Mouse (Mus musculus): ENCODE results near the gene Kcnh4. TPM values are rescaled to one million over a fixed set of nuclear protein-coding genes. Genes with fewer than 3 reads are reported as not detected.

The Kcnh4 gene
- polyA plus RNA-seq, 1 experiment: 0.05 TPM

- peaks cover 12% of the 10 kb centered on the region for H3K36me3 ChIP-seq (ENCODE audit: control insufficient read depth, insufficient read depth)
- peaks cover 63% of the 10 kb centered on the region for H3K79me2 ChIP-seq (ENCODE audit: control insufficient read depth, insufficient read depth)
- H3K27me3 ChIP-seq (ENCODE audit: control insufficient read depth, insufficient read depth, insufficient read length): no peaks in the 10 kb centered on the region
- no peak for TF ChIP-seq MAX (IDR thresholded peaks at IDR 0.05; ENCODE audit: low read depth)
- TF ChIP-seq CEBPB (IDR thresholded peaks at IDR 0.05; ENCODE audit: insufficient read depth, poor library complexity, severe bottlenecking): no peak
- no peak for TF ChIP-seq TCF3 (IDR thresholded peaks at IDR 0.05; ENCODE audit: insufficient read length, low read depth)
- no peak for TF ChIP-seq REST (IDR thresholded peaks at IDR 0.05; ENCODE audit: insufficient read depth, insufficient read length)
- no peak for TF ChIP-seq USF1 (IDR thresholded peaks at IDR 0.05; ENCODE audit: low read depth)
- TF ChIP-seq MYOD1 (IDR thresholded peaks at IDR 0.05; ENCODE audit: control insufficient read depth in 1 of 3, insufficient read length in 2 of 3, low read depth in 2 of 3): no peak
- TF ChIP-seq TCF12 (IDR thresholded peaks at IDR 0.05; ENCODE audit: insufficient read depth, poor library complexity, severe bottlenecking): no peak
- TF ChIP-seq MYOG (IDR thresholded peaks at IDR 0.05; ENCODE audit: control insufficient read depth in 1 of 3, insufficient read depth in 1 of 3, insufficient read length in 2 of 3, low read depth in 2 of 3): no peak
- TF ChIP-seq SRF (IDR thresholded peaks at IDR 0.05; ENCODE audit: control insufficient read depth, insufficient read length, low read depth): no peak
- peak overlapping the region; percentile 99 for H3K4me3 ChIP-seq
- no peak overlapping the region for H3ac ChIP-seq (ENCODE audit: control insufficient read depth, insufficient read length)
- peak overlapping the region; percentile 96 for H3K4me2 ChIP-seq (ENCODE audit: low read depth)
These were observed 23.0 kb downstream of the Kcnh4 start for GRCm38 (mm10) chr11:100736746-100737080.

DNA sequence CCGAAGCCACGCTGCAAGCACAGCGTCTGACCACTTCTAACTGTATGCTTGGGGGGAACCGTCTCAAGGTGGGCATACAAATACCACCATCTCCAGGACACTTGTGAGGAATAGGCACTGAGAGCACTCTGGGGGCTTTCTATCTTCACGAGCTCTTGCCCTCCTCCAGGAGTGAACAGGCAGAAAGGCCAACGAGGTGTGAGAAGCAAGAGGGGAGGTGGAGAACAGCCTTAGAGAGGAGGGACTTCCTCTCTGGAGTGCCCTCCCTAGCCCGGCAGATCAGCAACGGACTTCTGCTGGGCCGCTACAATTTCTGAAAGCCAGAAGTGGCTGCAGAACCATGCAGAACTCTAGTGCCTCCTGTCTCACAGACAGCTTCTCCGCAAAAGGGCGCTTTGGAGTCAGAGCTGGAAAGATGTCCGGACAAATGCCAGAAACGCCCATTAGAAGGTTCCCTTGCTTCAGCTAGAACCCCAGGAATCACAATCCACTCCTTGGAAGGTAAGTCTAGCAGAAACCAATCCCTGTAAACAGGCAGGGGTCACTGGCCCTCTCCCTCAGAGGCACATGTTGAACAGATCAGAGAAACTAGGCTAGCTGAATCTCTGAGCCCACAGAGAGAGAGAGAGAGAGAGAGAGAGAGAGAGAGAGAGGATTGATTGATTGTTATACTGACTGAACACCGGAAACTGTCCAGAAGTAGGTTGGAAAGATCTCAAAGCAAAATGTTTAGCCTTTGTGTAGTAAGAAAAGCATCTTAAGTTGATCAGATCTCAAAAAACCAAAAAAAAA, 23.6 kb downstream of the Kcnh4 start:
- peaks cover 68% of the 10 kb centered on the region for H3K79me2 ChIP-seq (ENCODE audit: control insufficient read depth, insufficient read depth)
- no peak overlapping the region for H3ac ChIP-seq (ENCODE audit: control insufficient read depth, insufficient read length)
- H3K27me3 ChIP-seq (ENCODE audit: control insufficient read depth, insufficient read depth, insufficient read length): no peaks in the 10 kb centered on the region
- peak overlapping the region; percentile 99 for H3K4me3 ChIP-seq
- peak overlapping the region; percentile 96 for H3K4me2 ChIP-seq (ENCODE audit: low read depth)
- H3K36me3 ChIP-seq (ENCODE audit: control insufficient read depth, insufficient read depth): peaks cover 12% of the 10 kb centered on the region
- TF ChIP-seq POLR2A (IDR thresholded peaks at IDR 0.05; ENCODE audit: insufficient read length, low read depth) (no peak), MAX (IDR thresholded peaks at IDR 0.05; ENCODE audit: low read depth) (no peak), E2F4 (IDR thresholded peaks at IDR 0.05; ENCODE audit: insufficient read depth) (no peak), POLR2AphosphoS2 (IDR thresholded peaks at IDR 0.05; ENCODE audit: insufficient read length, low read depth) (no peak), USF1 (IDR thresholded peaks at IDR 0.05; ENCODE audit: low read depth) (no peak), TCF3 (IDR thresholded peaks at IDR 0.05; ENCODE audit: insufficient read length, low read depth) (no peak), SRF (IDR thresholded peaks at IDR 0.05; ENCODE audit: control insufficient read depth, insufficient read length, low read depth) (no peak), REST (IDR thresholded peaks at IDR 0.05; ENCODE audit: insufficient read depth, insufficient read length) (no peak), MYOD1 (IDR thresholded peaks at IDR 0.05; ENCODE audit: control insufficient read depth in 1 of 3, insufficient read length in 2 of 3, low read depth in 2 of 3) (no peak), TCF12 (IDR thresholded peaks at IDR 0.05; ENCODE audit: insufficient read depth, poor library complexity, severe bottlenecking) (no peak), MYOG (IDR thresholded peaks at IDR 0.05; ENCODE audit: control insufficient read depth in 1 of 3, insufficient read depth in 1 of 3, insufficient read length in 2 of 3, low read depth in 2 of 3) (no peak), CEBPB (IDR thresholded peaks at IDR 0.05; ENCODE audit: insufficient read depth, poor library complexity, severe bottlenecking) (no peak)

DNA sequence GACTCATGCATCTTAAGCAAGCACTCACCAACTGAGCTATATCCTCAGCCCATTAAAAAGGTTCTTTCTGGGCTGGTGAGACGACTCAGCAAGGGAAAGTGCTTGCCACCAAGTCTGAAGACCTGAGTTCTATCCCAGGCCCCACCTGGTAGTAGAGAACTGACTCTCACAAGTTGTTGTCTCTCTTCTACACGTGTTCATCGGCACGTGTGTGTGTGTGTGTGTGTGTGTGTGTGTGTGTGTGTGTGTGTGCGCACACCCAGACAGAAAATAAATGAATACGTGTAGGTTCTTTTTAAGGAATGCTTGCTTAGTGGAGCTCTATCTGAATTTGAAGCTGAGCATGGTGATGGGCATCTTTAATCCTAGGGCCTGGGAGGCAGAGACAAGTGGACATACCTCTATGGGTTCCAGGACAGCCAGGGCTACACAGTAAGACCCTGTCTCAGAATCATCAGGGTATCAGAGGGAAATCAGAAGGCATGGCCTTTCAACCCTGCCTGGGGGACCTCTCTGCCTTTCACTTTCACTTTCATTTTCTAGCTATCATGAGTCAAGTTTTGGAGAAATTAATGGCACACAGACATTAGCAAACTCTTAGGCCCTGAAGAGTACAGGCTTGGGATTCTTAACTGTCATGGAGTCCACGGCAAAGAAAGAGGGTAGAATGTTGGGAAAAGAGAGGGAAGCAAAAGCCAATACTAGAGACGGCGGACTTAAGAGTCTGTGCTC, 24.4 kb downstream of the Kcnh4 start:
- Histone ChIP-seq H3K79me2 (ENCODE audit: control insufficient read depth, insufficient read depth) (peaks cover 77% of the 10 kb centered on the region), H3K4me3 (no peak overlapping the region), H3K36me3 (ENCODE audit: control insufficient read depth, insufficient read depth) (peaks cover 12% of the 10 kb centered on the region), H3K4me2 (ENCODE audit: low read depth) (peak overlapping the region; percentile 96), H3K27me3 (ENCODE audit: control insufficient read depth, insufficient read depth, insufficient read length) (no peaks in the 10 kb centered on the region), H3ac (ENCODE audit: control insufficient read depth, insufficient read length) (no peak overlapping the region)
- no peak for TF ChIP-seq CEBPB (IDR thresholded peaks at IDR 0.05; ENCODE audit: insufficient read depth, poor library complexity, severe bottlenecking)
- no peak for TF ChIP-seq TCF3 (IDR thresholded peaks at IDR 0.05; ENCODE audit: insufficient read length, low read depth)
- no peak for TF ChIP-seq REST (IDR thresholded peaks at IDR 0.05; ENCODE audit: insufficient read depth, insufficient read length)
- no peak for TF ChIP-seq MYOD1 (IDR thresholded peaks at IDR 0.05; ENCODE audit: control insufficient read depth in 1 of 3, insufficient read length in 2 of 3, low read depth in 2 of 3)
- TF ChIP-seq E2F4 (IDR thresholded peaks at IDR 0.05; ENCODE audit: insufficient read depth): no peak

DNA sequence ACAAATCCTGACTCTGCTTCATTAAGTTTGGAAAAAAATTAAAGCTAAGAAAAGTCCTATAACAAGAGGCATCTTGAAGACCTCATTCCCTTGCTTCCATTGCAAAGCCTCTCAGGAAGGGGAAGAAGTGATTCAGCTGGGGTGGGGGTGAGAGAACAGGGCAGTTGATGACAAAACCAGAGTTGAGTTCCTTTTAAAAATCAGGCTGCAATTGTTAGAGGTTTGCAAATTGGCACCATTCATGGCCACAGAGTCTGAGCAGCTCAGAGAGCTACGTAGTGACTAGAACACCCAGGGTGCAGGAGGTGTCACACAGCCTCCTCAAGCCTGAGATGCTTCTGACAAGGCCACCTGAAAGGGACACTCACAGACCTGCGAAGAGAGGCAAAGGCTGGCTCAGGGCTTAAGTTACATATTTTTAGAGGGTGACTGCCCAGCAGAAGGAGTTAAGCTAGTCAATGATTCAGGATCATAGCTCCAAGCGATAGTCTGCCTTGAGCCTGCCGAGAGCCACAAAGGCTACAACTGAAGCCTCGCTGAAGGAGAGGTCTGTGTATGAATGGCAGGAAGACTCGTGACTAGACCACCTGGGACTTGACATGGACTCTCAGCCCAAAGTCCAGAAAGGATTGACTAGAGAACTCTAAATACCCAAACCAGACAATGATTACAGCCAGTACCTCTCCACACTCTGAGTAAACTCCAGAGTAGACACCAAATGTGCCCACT, 29.1 kb downstream of the Kcnh4 start:
- H3ac ChIP-seq (ENCODE audit: control insufficient read depth, insufficient read length): no peak overlapping the region
- H3K36me3 ChIP-seq (ENCODE audit: control insufficient read depth, insufficient read depth): peaks cover 14% of the 10 kb centered on the region
- no peaks in the 10 kb centered on the region for H3K27me3 ChIP-seq (ENCODE audit: control insufficient read depth, insufficient read depth, insufficient read length)
- H3K4me2 ChIP-seq (ENCODE audit: low read depth): no peak overlapping the region
- H3K79me2 ChIP-seq (ENCODE audit: control insufficient read depth, insufficient read depth): peaks cover 88% of the 10 kb centered on the region
- TF ChIP-seq REST (IDR thresholded peaks at IDR 0.05; ENCODE audit: insufficient read depth, insufficient read length) (no peak), MAX (IDR thresholded peaks at IDR 0.05; ENCODE audit: low read depth) (no peak), CEBPB (IDR thresholded peaks at IDR 0.05; ENCODE audit: insufficient read depth, poor library complexity, severe bottlenecking) (no peak), E2F4 (IDR thresholded peaks at IDR 0.05; ENCODE audit: insufficient read depth) (no peak), TCF3 (IDR thresholded peaks at IDR 0.05; ENCODE audit: insufficient read length, low read depth) (no peak), TCF12 (IDR thresholded peaks at IDR 0.05; ENCODE audit: insufficient read depth, poor library complexity, severe bottlenecking) (no peak), POLR2AphosphoS2 (IDR thresholded peaks at IDR 0.05; ENCODE audit: insufficient read length, low read depth) (no peak), SRF (IDR thresholded peaks at IDR 0.05; ENCODE audit: control insufficient read depth, insufficient read length, low read depth) (no peak), MYOD1 (IDR thresholded peaks at IDR 0.05; ENCODE audit: control insufficient read depth in 1 of 3, insufficient read length in 2 of 3, low read depth in 2 of 3) (no peak), MYOG (IDR thresholded peaks at IDR 0.05; ENCODE audit: control insufficient read depth in 1 of 3, insufficient read depth in 1 of 3, insufficient read length in 2 of 3, low read depth in 2 of 3) (no peak), USF1 (IDR thresholded peaks at IDR 0.05; ENCODE audit: low read depth) (no peak), POLR2A (IDR thresholded peaks at IDR 0.05; ENCODE audit: insufficient read length, low read depth) (no peak)
- H3K4me3 ChIP-seq: no peak overlapping the region

All from myocyte (in vitro differentiated cells).